Mouse (Mus musculus) CH12.LX (cell line): ENCODE results near the gene Thsd4. TPM values are rescaled to one million over a fixed set of nuclear protein-coding genes. Genes with fewer than 3 reads are reported as not detected.

Experiments used
- DNase-seq: peaks from one replicate; pipeline ENCODE4 v3.0.0-alpha.2; 2013; ENCODE audit errors: extremely low read depth
- H3K27ac ChIP-seq: 2 replicates; pipeline ENCODE4 v1.5.1; 2012; ENCODE audit warnings: low read depth, mild to moderate bottlenecking, control low read depth, moderate library complexity; ENCODE audit not compliant: insufficient read depth
- H3K27me3 ChIP-seq: replicated peaks from 2 replicates; pipeline ENCODE3; 2012; ENCODE audit warnings: inconsistent platforms
- H3K36me3 ChIP-seq, 2 experiments: replicated peaks in 1 of 2; 2 replicates each; pipeline versions ENCODE3 to v1.6.1; 2012; ENCODE audit warnings: inconsistent platforms in 1 of 2, low read length in 1 of 2, mild to moderate bottlenecking in 1 of 2, mixed read lengths in 1 of 2, moderate library complexity in 1 of 2; ENCODE audit not compliant: control insufficient read depth in 1 of 2, insufficient read depth in 1 of 2
- H3K4me1 ChIP-seq, 2 experiments: 2 replicates each; pipeline ENCODE4 v1.6.1; 2012; ENCODE audit warnings: inconsistent platforms in 1 of 2, moderate library complexity in 1 of 2; ENCODE audit not compliant: insufficient read depth in 2 of 2, control insufficient read depth in 1 of 2
- H3K4me2 ChIP-seq: 2 replicates; pipeline ENCODE4 v1.6.1; 2012; ENCODE audit warnings: low read depth, mild to moderate bottlenecking, control low read depth; ENCODE audit not compliant: poor library complexity, insufficient read depth, severe bottlenecking
- H3K4me3 ChIP-seq, 3 experiments: fragments of 150-350 bp in 1 of 3; sonication (generic) in 1 of 3; replicated peaks in 1 of 3; 2 replicates each; pipeline versions ENCODE3 to v1.5.1; 2011 to 2012; ENCODE audit warnings: low read depth in 2 of 3, low read length in 2 of 3, mild to moderate bottlenecking in 2 of 3, moderate library complexity in 2 of 3, control low read depth in 1 of 3, improper control_type of control experiment in 1 of 3, inconsistent platforms in 1 of 3, mixed read lengths in 1 of 3; ENCODE audit not compliant: poor library complexity in 1 of 3
- H3K79me2 ChIP-seq: replicated peaks from 2 replicates; pipeline ENCODE4 v1.6.1; 2012; ENCODE audit warnings: mild to moderate bottlenecking, moderate library complexity; ENCODE audit not compliant: control insufficient read depth, poor library complexity, insufficient read depth, severe bottlenecking; ENCODE audit errors: extremely low read depth
- H3K9ac ChIP-seq: 2 replicates; pipeline ENCODE4 v1.6.1; 2012; ENCODE audit warnings: low read depth, mild to moderate bottlenecking, control low read depth, moderate library complexity; ENCODE audit not compliant: insufficient read depth
- H3K9me3 ChIP-seq: replicated peaks from 2 replicates; pipeline ENCODE3; 2012; ENCODE audit warnings: low read length, inconsistent platforms, mixed read lengths
- CHD1 ChIP-seq: IDR thresholded peaks from 2 replicates; pipeline ENCODE4 v1.6.1; 2012; ENCODE audit warnings: low read depth, low read length, improper control_type of control experiment, inconsistent platforms
- E2F4 ChIP-seq: IDR thresholded peaks from 2 replicates; pipeline ENCODE4 v1.6.1; 2011; ENCODE audit warnings: low read depth, low read length, improper control_type of control experiment; ENCODE audit not compliant: insufficient replicate concordance
- GABPA ChIP-seq: IDR thresholded peaks from 2 replicates; pipeline ENCODE4 v1.6.1; 2012; ENCODE audit warnings: low read depth, low read length, improper control_type of control experiment, inconsistent platforms; ENCODE audit not compliant: insufficient replicate concordance
- HCFC1 ChIP-seq: IDR thresholded peaks from 2 replicates; pipeline ENCODE4 v1.6.1; 2012; ENCODE audit warnings: low read depth, mild to moderate bottlenecking, inconsistent platforms, low read length, improper control_type of control experiment
- IRF4 ChIP-seq: IDR thresholded peaks from 2 replicates; pipeline ENCODE4 v1.6.1; 2014; ENCODE audit warnings: low read depth, mild to moderate bottlenecking, inconsistent platforms, low read length, improper control_type of control experiment
- JUND ChIP-seq: conservative IDR thresholded peaks from 2 replicates; pipeline ENCODE4 v1.6.1; 2011; ENCODE audit warnings: low read depth, low read length, improper control_type of control experiment
- KAT2A ChIP-seq: IDR thresholded peaks from 2 replicates; pipeline ENCODE4 v1.6.1; 2012; ENCODE audit warnings: low read length, improper control_type of control experiment, inconsistent platforms; ENCODE audit not compliant: insufficient replicate concordance
- MAX ChIP-seq: IDR thresholded peaks from 2 replicates; pipeline ENCODE4 v1.6.1; 2011; ENCODE audit warnings: low read length, improper control_type of control experiment
- NRF1 ChIP-seq: IDR thresholded peaks from 2 replicates; pipeline ENCODE4 v1.6.1; 2014; ENCODE audit warnings: low read depth, mild to moderate bottlenecking, inconsistent platforms, low read length, improper control_type of control experiment, moderate library complexity
- PAX5 ChIP-seq: IDR thresholded peaks from 2 replicates; pipeline ENCODE4 v1.6.1; 2012; ENCODE audit warnings: low read length, inconsistent platforms, mixed read lengths
- SIN3A ChIP-seq: IDR thresholded peaks from 2 replicates; pipeline ENCODE4 v1.6.1; 2012; ENCODE audit warnings: low read length, improper control_type of control experiment, inconsistent platforms
- TBP ChIP-seq: conservative IDR thresholded peaks from 2 replicates; pipeline ENCODE4 v1.6.1; 2011; ENCODE audit warnings: low read depth, low read length, improper control_type of control experiment
- TCF12 ChIP-seq: IDR thresholded peaks from 2 replicates; pipeline ENCODE4 v1.6.1; 2014; ENCODE audit warnings: low read depth, mild to moderate bottlenecking, inconsistent platforms, low read length, improper control_type of control experiment
- UBTF ChIP-seq: IDR thresholded peaks from 2 replicates; pipeline ENCODE4 v1.6.1; 2012; ENCODE audit warnings: low read depth, mild to moderate bottlenecking, inconsistent platforms, low read length, improper control_type of control experiment, moderate library complexity
- USF2 ChIP-seq: conservative IDR thresholded peaks from 2 replicates; pipeline ENCODE4 v1.6.1; 2011; ENCODE audit warnings: low read depth, low read length, improper control_type of control experiment
- ZC3H11A ChIP-seq: IDR thresholded peaks from 2 replicates; pipeline ENCODE4 v1.6.1; 2012; ENCODE audit warnings: low read depth, mild to moderate bottlenecking, inconsistent platforms, low read length, improper control_type of control experiment
- dilution Hi-C: fragments of 300-500 bp; cut with MboI; formaldehyde crosslinking; loops from 2 replicates; pipeline ENCODE4 v1.14.3; 2020; ENCODE audit warnings: low sequenced_read_pairs; ENCODE audit not compliant: extremely low pct_unique_long_range_greater_than_20kb, extremely low pct_ligation_motif_present
- in situ Hi-C: fragments of 300-500 bp; cut with MboI; formaldehyde crosslinking; loops from 3 replicates; pipeline ENCODE4 v1.14.3; 2019; ENCODE audit warnings: low sequenced_read_pairs, low pct_ligation_motif_present, low pct_unique_long_range_greater_than_20kb, mixed read lengths
- polyA plus RNA-seq: library from polyadenylated mRNA; unstranded; fragments of >175 nt; gene quantifications from 2 replicates; pipeline ENCODE4 v1.2.1, GENCODE M21; 2012; ENCODE audit warnings: low read depth; ENCODE audit not compliant: insufficient read length
- total RNA-seq, 2 experiments: library from RNA; depleted of rRNA; stranded (reverse); fragments of 300-350 nt in 1 of 2; fragments of >200 nt in 1 of 2; gene quantifications; 2 replicates each; pipeline ENCODE4 v1.2.3; 2012 to 2014

The Thsd4 gene
- total and polyA plus RNA-seq, 3 experiments, result not detected

DNA sequence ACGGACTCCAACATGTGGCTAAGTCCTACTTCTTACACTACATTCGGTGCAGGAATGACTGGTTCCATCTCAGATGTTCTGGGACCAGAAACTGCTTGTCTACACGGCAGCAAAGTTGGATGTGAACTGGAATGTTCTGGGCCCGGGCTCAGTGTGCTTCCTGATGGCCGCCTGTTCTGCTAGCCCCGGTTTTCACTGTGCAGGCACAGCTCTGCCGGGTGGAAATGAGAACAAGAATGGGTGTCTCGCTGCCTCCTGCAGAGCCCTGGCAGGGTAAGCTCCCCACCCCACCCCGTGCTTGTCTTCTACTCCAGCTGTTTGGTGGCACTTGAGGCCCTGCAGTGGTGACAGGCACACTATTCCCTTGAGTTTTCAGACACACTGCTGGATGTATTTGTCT, 285.7 kb downstream of the Thsd4 start:
- Histone ChIP-seq H3K36me3 (no peaks in the 10 kb centered on the region), H3K79me2 (no peaks in the 10 kb centered on the region), H3K27me3 (no peaks in the 10 kb centered on the region), H3K9ac (no peak overlapping the region), H3K4me1 (peaks cover 0 to 13% of the 10 kb centered on the region in 2 experiments; a peak in 2 of 4 replicates), H3K4me2 (no peak overlapping the region), H3K27ac (no peak overlapping the region), H3K4me3 (no peak overlapping the region), H3K9me3 (peaks cover 2% of the 10 kb centered on the region)
- no peak for DNase-seq
- dilution Hi-C loops (no loop called here), in situ Hi-C loops (loop anchor here (25.0 kb wide), 1 partner anchor 476 kb away; the partner anchor contains the start of gene Larp6)
- TF ChIP-seq E2F4 (no peak), GABPA (no peak)

GRCm38 (mm10) chr9:60234233-60235115, 287.4 kb downstream of the Thsd4 start:
- Histone ChIP-seq H3K4me3 (no peak overlapping the region), H3K4me2 (no peak overlapping the region), H3K36me3 (no peaks in the 10 kb centered on the region), H3K27ac (no peak overlapping the region), H3K9me3 (peaks cover 2% of the 10 kb centered on the region), H3K27me3 (no peaks in the 10 kb centered on the region), H3K9ac (no peak overlapping the region), H3K4me1 (peaks cover 0 to 13% of the 10 kb centered on the region in 2 experiments; a peak in 2 of 4 replicates)
- DNase-seq, result no peak
- dilution Hi-C loops, result no loop called here
- TF ChIP-seq USF2 (no peak), ZC3H11A (no peak), JUND (no peak), CHD1 (no peak), PAX5 (no peak), HCFC1 (no peak), NRF1 (no peak), UBTF (no peak), TCF12 (no peak), SIN3A (no peak), TBP (no peak), KAT2A (no peak), IRF4 (no peak), MAX (no peak)
- TF ChIP-seq, all 38 proteins: peak for 0
- H3K79me2 ChIP-seq, result no peaks in the 10 kb centered on the region
- in situ Hi-C loops, result loop anchor here (25.0 kb wide), 1 partner anchor 478 kb away; the partner anchor contains the start of gene Larp6
